Mouse (Mus musculus): ENCODE data around the gene Nlgn2.

Nlgn2 gene

GRCm38 (mm10) chr11:69828832-69829231, 8.8 kb downstream of the Nlgn2 start:
- DNase-seq (ENCODE audit: low spot score in 2 of 2): no peak

- no peak for DNase-seq (ENCODE audit: low spot score in 2 of 2)
Observed at GRCm38 (mm10) chr11:69823456-69823855, 14.1 kb downstream of the Nlgn2 start.

- no peak for DNase-seq (ENCODE audit: low spot score in 2 of 2)
Observed at GRCm38 (mm10) chr11:69822080-69822479, 15.5 kb downstream of the Nlgn2 start, which contains the start of gene Spem1. Gene Spem1 (minus strand): TSS chr11:69822180.

GRCm38 (mm10) chr11:69818871-69819270, 18.7 kb downstream of the Nlgn2 start:
- DNase-seq (ENCODE audit: low spot score in 2 of 2): no peak

- no peak for DNase-seq (ENCODE audit: low spot score in 2 of 2)
Observed at GRCm38 (mm10) chr11:69818365-69818764, 19.2 kb downstream of the Nlgn2 start, which contains the start of gene Spem2. Gene Spem2 (minus strand): TSS chr11:69818465.

GRCm38 (mm10) chr11:69816520-69816919, 21.1 kb downstream of the Nlgn2 start:
- no peak for DNase-seq (ENCODE audit: low spot score in 2 of 2)

GRCm38 (mm10) chr11:69815155-69815554, 22.4 kb downstream of the Nlgn2 start, which contains the start of gene Gm39566:
Gene Gm39566 (minus strand): TSS chr11:69815298.
- no peak for DNase-seq (ENCODE audit: low spot score in 2 of 2)

- DNase-seq (ENCODE audit: low spot score in 2 of 2): no peak
Observed at GRCm38 (mm10) chr11:69810280-69810679, 27.3 kb downstream of the Nlgn2 start.

GRCm38 (mm10) chr11:69807641-69808040, 29.9 kb downstream of the Nlgn2 start:
- DNase-seq (ENCODE audit: low spot score in 2 of 2): no peak

- DNase-seq (ENCODE audit: low spot score in 2 of 2): no peak
Observed at GRCm38 (mm10) chr11:69806378-69806777, 31.2 kb downstream of the Nlgn2 start.

GRCm38 (mm10) chr11:69804972-69805909, 32.3 kb downstream of the Nlgn2 start, which contains the start of gene Tmem102:
Gene Tmem102 (minus strand): TSS chr11:69805624.
- DNase-seq (ENCODE audit: low spot score in 2 of 2): no peak

GRCm38 (mm10) chr11:69804652-69804940, 33.0 kb downstream of the Nlgn2 start:
- no peak for DNase-seq (ENCODE audit: low spot score in 2 of 2)

GRCm38 (mm10) chr11:69803786-69804651, 33.6 kb downstream of the Nlgn2 start:
- DNase-seq (ENCODE audit: low spot score in 2 of 2): peak in 1 of 2 experiments; percentile 71

GRCm38 (mm10) chr11:69803328-69803727, 34.3 kb downstream of the Nlgn2 start:
- DNase-seq (ENCODE audit: low spot score in 2 of 2): no peak

- DNase-seq (ENCODE audit: low spot score in 2 of 2): peak; percentile 79 to 86
Observed at GRCm38 (mm10) chr11:69802648-69803105, 34.9 kb downstream of the Nlgn2 start.

GRCm38 (mm10) chr11:69801379-69801977, 36.1 kb downstream of the Nlgn2 start, which contains the start of gene Fgf11:
Gene Fgf11 (minus strand): TSS chr11:69801857.
- no peak for DNase-seq (ENCODE audit: low spot score in 2 of 2)

- DNase-seq (ENCODE audit: low spot score in 2 of 2): peak; percentile 73 to 79
Observed at GRCm38 (mm10) chr11:69800392-69801197, 37.0 kb downstream of the Nlgn2 start.

- DNase-seq (ENCODE audit: low spot score in 2 of 2): no peak
Observed at GRCm38 (mm10) chr11:69800138-69800391, 37.5 kb downstream of the Nlgn2 start.

GRCm38 (mm10) chr11:69799394-69800137, 38.0 kb downstream of the Nlgn2 start:
- no peak for DNase-seq (ENCODE audit: low spot score in 2 of 2)

GRCm38 (mm10) chr11:69797924-69798323, 39.7 kb downstream of the Nlgn2 start:
- no peak for DNase-seq (ENCODE audit: low spot score in 2 of 2)
